Mouse (Mus musculus): Measurements from ENCODE around the gene Pwwp2b. TPM values are rescaled to one million over a fixed set of nuclear protein-coding genes. Genes with fewer than 3 reads are reported as not detected.

Pwwp2b gene
- polyA plus RNA-seq, 1 experiment: 5.6 TPM

DNA sequence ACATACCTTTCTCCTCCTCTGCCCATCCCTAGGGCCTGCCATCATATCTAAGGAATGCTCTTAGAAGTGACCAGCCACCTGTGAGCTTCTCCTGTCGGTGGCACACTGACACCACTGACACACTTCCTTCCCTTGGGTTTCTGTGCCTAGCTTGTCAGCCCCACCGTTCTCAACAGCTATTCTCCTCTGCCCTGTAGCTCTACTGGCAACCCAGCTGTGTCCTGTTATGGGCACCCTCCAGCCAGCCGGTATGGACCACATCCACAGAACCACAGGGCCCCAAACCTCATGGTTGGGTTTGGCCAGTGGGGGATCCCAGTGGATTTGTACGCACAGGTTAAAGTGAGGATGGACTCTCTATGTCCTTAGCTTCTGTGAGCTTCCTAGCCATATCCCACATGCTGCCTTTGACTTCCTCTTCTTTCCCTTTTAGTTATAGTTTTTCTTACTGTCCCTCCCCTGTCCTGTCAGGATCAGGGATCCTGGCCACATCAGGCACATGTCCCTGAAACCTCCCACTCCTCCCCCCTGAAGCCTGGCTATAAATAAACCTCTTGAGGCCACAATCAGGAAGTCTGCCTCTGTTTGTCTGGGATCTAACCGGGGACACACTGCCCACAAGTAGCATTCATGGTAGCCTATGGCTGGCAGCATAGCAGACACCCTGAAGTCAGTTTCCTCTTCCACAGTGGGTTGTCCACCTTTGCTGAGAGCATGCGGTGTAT is 19.7 kb upstream of the Pwwp2b start:
- no peak overlapping the region for H3K4me3 ChIP-seq (replicated peaks; ENCODE audit: control insufficient read depth, low read depth, low read length)
- WGBS: 8% methylated on average over 6 of the region's 6 CpGs
- TF ChIP-seq CTCF (IDR thresholded peaks at IDR 0.05; ENCODE audit: control insufficient read depth, insufficient read depth, low read length): no peak
- no peak for TF ChIP-seq POLR2A (IDR thresholded peaks at IDR 0.05; ENCODE audit: borderline replicate concordance, control insufficient read depth, low read depth, low read length)
- H3K27ac ChIP-seq (ENCODE audit: control insufficient read depth, insufficient read depth, low read depth, low read length, poor library complexity): 0 out of 2 replicates have a peak overlapping the region, but pooled peaks have one; percentile 8
- H3K4me1 ChIP-seq (ENCODE audit: control insufficient read depth, insufficient read depth, low read length): peaks cover 9% of the 10 kb centered on the region; the same call in 1 of the 2 replicates

GRCm38 (mm10) chr7:139229837-139230236 is 18.4 kb upstream of the Pwwp2b start:
- no peak overlapping the region for H3K4me3 ChIP-seq (replicated peaks; ENCODE audit: control insufficient read depth, low read depth, low read length)
- 78% methylated on average over 5 of the region's 5 CpGs for WGBS
- no peak overlapping the region for H3K27ac ChIP-seq (ENCODE audit: control insufficient read depth, insufficient read depth, low read depth, low read length, poor library complexity)
- peaks cover 9% of the 10 kb centered on the region; the same call in 1 of the 2 replicates for H3K4me1 ChIP-seq (ENCODE audit: control insufficient read depth, insufficient read depth, low read length)
- TF ChIP-seq POLR2A (IDR thresholded peaks at IDR 0.05; ENCODE audit: borderline replicate concordance, control insufficient read depth, low read depth, low read length) (no peak), CTCF (IDR thresholded peaks at IDR 0.05; ENCODE audit: control insufficient read depth, insufficient read depth, low read length) (no peak)

GRCm38 (mm10) chr7:139230241-139230640 is 18.0 kb upstream of the Pwwp2b start:
- H3K27ac ChIP-seq (ENCODE audit: control insufficient read depth, insufficient read depth, low read depth, low read length, poor library complexity): no peak overlapping the region
- 85% methylated on average over 12 of the region's 12 CpGs for WGBS
- no peak overlapping the region for H3K4me3 ChIP-seq (replicated peaks; ENCODE audit: control insufficient read depth, low read depth, low read length)
- peaks cover 6% of the 10 kb centered on the region; the same call in 1 of the 2 replicates for H3K4me1 ChIP-seq (ENCODE audit: control insufficient read depth, insufficient read depth, low read length)
- no peak for TF ChIP-seq CTCF (IDR thresholded peaks at IDR 0.05; ENCODE audit: control insufficient read depth, insufficient read depth, low read length)
- TF ChIP-seq POLR2A (IDR thresholded peaks at IDR 0.05; ENCODE audit: borderline replicate concordance, control insufficient read depth, low read depth, low read length): no peak

- Histone ChIP-seq H3K4me3 (replicated peaks; ENCODE audit: control insufficient read depth, low read depth, low read length) (no peak overlapping the region), H3K4me1 (ENCODE audit: control insufficient read depth, insufficient read depth, low read length) (peaks cover 3% of the 10 kb centered on the region; the same call in 1 of the 2 replicates), H3K27ac (ENCODE audit: control insufficient read depth, insufficient read depth, low read depth, low read length, poor library complexity) (no peak overlapping the region)
- WGBS: under 1% methylated on average over 7 of the region's 7 CpGs
- TF ChIP-seq CTCF (IDR thresholded peaks at IDR 0.05; ENCODE audit: control insufficient read depth, insufficient read depth, low read length) (peak; percentile 94), POLR2A (IDR thresholded peaks at IDR 0.05; ENCODE audit: borderline replicate concordance, control insufficient read depth, low read depth, low read length) (no peak)
Observed at GRCm38 (mm10) chr7:139233714-139234113, 14.6 kb upstream of the Pwwp2b start.

DNA sequence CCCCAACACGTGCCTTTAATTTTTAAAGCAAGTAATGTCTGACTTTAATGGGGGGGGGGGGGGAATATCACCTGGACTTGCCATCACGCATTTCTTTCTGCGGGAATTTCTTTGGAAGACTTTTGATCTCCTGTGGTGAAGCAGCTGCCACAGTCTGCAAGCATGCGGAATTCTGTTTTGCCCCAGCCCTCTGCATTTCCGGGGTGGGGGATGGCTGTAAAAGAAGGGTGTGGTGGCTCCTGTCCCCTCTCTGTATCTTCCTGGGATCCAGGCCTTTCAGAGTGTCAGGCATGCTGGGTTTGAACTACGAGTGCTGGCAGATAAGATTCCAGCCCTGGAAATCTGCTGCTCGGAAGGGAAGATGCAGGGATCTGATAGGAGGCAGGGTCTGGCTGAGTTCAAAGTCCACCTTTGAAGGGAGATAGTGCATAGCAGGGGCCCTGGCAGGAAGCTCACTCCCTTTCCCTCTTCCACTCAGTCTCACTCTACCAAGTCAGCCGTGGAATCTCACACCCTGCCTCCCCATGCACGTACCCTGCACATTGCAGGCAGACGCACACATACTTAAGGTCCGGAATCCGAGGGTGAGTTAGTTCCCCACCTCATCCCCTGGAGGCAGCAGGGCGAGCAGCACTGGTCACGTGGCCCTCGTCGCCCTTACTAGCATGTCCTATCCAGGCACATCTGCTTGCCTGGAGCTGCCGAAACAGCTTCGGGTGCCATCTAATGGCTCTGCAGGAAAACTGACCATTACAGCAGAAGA is 13.7 kb upstream of the Pwwp2b start:
- 56% methylated on average over 18 of the region's 18 CpGs for WGBS
- no peak overlapping the region for H3K4me3 ChIP-seq (replicated peaks; ENCODE audit: control insufficient read depth, low read depth, low read length)
- TF ChIP-seq CTCF (IDR thresholded peaks at IDR 0.05; ENCODE audit: control insufficient read depth, insufficient read depth, low read length) (0 out of 2 replicates have a peak, but pooled peaks have one; percentile 27), POLR2A (IDR thresholded peaks at IDR 0.05; ENCODE audit: borderline replicate concordance, control insufficient read depth, low read depth, low read length) (no peak)
- no peak overlapping the region for H3K27ac ChIP-seq (ENCODE audit: control insufficient read depth, insufficient read depth, low read depth, low read length, poor library complexity)
- peaks cover 3% of the 10 kb centered on the region; the same call in 1 of the 2 replicates for H3K4me1 ChIP-seq (ENCODE audit: control insufficient read depth, insufficient read depth, low read length)

DNA sequence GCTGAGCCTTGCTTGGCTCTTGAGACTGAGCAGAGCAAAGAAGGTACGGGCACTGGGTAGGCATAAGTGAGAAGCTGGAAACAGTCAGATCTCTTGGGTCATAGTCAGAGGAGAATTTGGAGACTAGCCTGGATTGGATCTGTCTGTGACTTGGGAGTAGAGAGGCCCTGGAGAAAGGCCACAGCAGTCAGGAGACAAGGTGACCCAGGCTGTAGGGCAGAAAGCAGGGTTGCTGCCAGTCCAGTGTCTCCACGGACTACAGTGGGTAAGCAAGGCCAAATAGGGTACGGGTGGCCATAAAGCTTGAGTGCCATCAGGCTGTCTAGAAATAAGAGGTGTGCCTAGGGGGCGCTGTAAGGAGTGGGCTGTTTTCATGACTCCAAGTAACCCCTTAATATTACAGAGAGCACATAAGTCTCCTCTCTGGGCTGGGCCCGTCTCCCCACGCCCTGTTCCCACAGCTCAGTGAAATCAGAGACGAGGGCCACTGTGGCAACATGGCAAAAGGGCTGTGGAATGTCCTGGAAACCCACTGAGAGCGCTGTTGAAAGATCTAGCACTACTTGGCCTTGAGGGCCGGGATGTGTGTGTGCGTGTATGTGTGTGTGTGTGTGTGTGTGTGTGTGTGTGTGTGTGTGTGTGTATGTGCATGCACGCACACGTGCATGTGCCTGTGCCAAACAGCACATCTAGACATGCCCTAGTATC is 12.5 kb upstream of the Pwwp2b start:
- TF ChIP-seq POLR2A (IDR thresholded peaks at IDR 0.05; ENCODE audit: borderline replicate concordance, control insufficient read depth, low read depth, low read length) (no peak), CTCF (IDR thresholded peaks at IDR 0.05; ENCODE audit: control insufficient read depth, insufficient read depth, low read length) (no peak)
- 75% methylated on average over 12 of the region's 12 CpGs for WGBS
- Histone ChIP-seq H3K4me1 (ENCODE audit: control insufficient read depth, insufficient read depth, low read length) (peaks cover 3% of the 10 kb centered on the region; the same call in 1 of the 2 replicates), H3K27ac (ENCODE audit: control insufficient read depth, insufficient read depth, low read depth, low read length, poor library complexity) (no peak overlapping the region), H3K4me3 (replicated peaks; ENCODE audit: control insufficient read depth, low read depth, low read length) (no peak overlapping the region)

DNA sequence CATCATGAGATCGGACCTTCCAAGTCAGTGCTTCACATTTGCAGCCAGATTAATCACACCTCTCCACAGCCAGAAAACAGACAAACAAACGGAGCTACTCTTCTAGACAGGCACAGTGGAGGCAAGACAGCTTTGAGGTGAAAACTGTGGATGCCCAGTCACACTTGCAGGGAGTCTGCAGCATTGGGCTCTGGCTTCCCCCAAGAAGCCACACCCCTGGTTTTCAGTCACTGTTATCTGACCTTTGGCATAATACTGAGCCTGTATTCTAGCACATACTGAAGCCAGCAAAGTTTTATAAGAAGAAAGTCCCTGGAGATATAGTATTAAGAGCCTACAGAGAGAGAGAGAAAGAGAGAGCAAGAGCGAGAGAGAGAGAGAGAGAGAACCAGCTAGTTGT is 8.8 kb upstream of the Pwwp2b start:
- WGBS: 65% methylated on average over 3 of the region's 3 CpGs
- TF ChIP-seq POLR2A (IDR thresholded peaks at IDR 0.05; ENCODE audit: borderline replicate concordance, control insufficient read depth, low read depth, low read length) (no peak), CTCF (IDR thresholded peaks at IDR 0.05; ENCODE audit: control insufficient read depth, insufficient read depth, low read length) (no peak)
- no peak overlapping the region for H3K27ac ChIP-seq (ENCODE audit: control insufficient read depth, insufficient read depth, low read depth, low read length, poor library complexity)
- peaks cover 2% of the 10 kb centered on the region; the same call in 1 of the 2 replicates for H3K4me1 ChIP-seq (ENCODE audit: control insufficient read depth, insufficient read depth, low read length)
- no peak overlapping the region for H3K4me3 ChIP-seq (replicated peaks; ENCODE audit: control insufficient read depth, low read depth, low read length)

- Histone ChIP-seq H3K4me3 (replicated peaks; ENCODE audit: control insufficient read depth, low read depth, low read length) (no peak overlapping the region), H3K27ac (ENCODE audit: control insufficient read depth, insufficient read depth, low read depth, low read length, poor library complexity) (no peak overlapping the region), H3K4me1 (ENCODE audit: control insufficient read depth, insufficient read depth, low read length) (no peaks in the 10 kb centered on the region)
- TF ChIP-seq CTCF (IDR thresholded peaks at IDR 0.05; ENCODE audit: control insufficient read depth, insufficient read depth, low read length) (no peak), POLR2A (IDR thresholded peaks at IDR 0.05; ENCODE audit: borderline replicate concordance, control insufficient read depth, low read depth, low read length) (no peak)
- 80% methylated on average over 5 of the region's 5 CpGs for WGBS
Observed at GRCm38 (mm10) chr7:139246086-139246485, 2.2 kb upstream of the Pwwp2b start.

All from bone marrow, adult 2 months (tissue).